Mouse (Mus musculus): ENCODE results near the gene Catsperg1.
"Not testable (repeated sequence)": the region's sequence is repeated elsewhere in the genome, so short reads cannot be mapped to it uniquely, and the experiment has no call there.

The Catsperg1 gene

DNA sequence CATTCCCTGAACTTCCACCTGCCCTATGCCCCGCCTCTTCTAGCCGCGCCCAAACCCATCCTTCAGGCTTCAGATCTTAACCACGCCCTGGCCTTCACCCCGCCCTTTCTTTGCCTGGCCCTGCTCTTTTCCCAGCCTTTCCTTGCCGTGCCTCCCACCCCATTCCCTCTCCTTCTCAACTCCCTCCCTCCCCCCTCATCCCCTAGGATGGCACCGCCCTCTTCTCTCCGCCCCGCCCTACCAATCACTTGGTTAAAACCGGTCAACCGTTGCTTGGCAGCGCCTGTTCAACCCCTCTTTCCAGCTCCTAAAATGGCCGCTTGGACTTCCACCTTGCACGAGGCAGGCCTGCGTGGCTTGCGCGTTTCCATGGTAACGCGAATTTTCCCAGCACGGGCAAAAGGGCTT, at the start of gene Catsperg1:
Gene Catsperg1 (minus strand): TSS at position 361 of the 408 bp plus-strand sequence.
- peak; percentile 65 for DNase-seq (ENCODE audit: low read depth, low spot score)

DNA sequence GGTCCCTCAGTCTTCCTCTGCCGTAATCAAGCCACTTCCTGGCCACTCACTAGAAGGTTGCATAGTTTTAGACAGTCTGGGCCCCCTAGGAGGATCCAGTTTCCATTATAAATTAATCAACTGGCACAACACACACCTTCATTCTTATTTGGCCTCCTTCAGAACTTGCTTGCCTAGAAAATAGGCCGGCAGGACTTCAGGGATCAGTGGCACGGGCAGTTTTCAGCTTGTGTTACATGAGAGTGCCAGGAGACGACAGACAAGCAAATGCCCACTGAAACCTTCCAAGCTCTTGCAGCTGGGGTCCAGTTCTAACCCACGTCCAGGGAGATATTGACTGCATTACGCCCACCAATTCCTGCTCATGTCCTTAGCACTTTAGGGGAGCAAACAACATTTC, 48.3 kb upstream of the Catsperg1 start:
- no peak for DNase-seq (ENCODE audit: low read depth, low spot score)

DNA sequence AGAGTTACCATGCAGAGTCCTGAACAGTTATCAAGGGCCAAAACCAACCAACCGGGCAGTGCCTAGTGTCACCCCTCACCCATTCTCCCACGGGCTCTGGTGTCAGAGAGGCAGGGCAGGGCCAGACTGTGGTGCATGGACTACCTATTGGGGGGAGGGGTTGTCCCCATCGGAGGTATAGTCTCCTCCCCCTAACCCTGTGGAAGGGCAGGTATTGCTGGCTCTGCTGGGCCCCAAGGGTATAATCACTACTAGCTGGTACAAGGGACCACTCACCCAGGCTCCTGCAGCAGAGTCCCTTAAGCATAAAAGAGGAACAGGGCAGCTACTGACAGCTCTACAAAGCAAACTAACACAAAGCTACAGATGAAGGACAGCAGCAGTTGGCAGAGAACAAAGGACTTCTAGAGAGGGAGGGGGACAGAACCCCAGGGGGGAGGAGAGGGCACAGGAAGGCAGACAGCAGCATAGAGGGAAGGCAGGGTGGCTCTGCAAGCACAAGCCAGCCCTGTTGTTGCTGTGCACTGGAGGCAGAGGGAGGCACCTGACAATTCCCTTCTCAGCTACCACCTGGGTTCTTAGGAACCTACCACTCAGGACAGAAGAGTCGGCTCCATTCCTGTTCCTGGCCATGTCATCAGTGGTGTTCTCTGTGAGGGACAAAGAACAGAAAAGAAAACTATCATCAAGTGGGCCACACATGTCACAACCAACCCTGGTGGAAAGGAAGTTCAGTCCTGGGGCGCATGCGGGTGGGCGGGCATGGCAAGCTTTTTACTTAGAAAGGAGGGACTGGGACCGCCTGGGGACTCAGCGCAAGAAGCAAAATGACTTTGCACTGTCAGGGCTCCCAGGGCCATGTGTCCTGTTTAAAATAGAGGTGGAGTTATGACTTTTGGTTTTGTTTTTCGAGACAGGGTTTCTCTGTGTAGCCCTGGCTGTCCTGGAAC, 46.2 kb upstream of the Catsperg1 start:
- DNase-seq (ENCODE audit: low read depth, low spot score), result no peak

DNA sequence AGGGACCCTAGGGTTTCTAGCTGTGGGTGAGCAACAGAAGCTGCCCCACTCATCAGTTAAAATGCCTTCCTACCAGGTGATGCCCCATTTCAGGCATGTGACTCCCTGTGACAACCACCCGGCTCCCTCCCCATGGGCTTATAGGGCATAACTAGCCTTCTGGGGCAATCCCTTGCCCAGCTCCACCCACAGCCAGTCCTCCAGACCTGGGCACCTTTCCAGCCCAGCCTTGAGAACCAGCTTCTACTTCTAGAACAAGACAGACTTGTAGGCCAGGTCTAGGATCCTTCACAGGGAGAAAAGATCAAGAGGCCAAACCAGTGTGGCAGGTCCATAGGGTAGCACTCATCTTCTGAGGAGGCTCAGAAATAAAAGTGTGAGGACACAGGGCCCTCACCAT, 43.5 kb upstream of the Catsperg1 start:
- no peak for DNase-seq (ENCODE audit: low read depth, low spot score)

DNA sequence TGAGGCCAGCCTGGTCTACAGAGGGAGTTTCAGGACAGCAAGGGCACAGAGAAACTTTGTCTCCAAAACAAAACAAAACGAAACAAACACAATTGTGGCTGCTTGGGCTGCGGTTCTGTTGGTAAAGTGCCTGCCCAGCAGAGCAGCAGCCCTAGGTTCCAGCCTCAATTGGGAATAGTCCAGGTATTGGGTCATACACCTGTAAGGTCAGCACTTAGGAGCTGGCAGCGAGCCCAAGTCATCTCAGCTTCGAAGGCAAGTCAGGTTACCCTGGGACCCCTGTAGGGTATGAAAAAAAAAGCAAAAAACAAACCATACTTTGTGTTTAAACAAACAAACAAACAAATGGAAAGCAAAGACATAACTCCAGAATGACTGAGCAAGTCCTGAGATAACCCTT, 42.0 kb upstream of the Catsperg1 start:
- no peak for DNase-seq (ENCODE audit: low read depth, low spot score)

DNA sequence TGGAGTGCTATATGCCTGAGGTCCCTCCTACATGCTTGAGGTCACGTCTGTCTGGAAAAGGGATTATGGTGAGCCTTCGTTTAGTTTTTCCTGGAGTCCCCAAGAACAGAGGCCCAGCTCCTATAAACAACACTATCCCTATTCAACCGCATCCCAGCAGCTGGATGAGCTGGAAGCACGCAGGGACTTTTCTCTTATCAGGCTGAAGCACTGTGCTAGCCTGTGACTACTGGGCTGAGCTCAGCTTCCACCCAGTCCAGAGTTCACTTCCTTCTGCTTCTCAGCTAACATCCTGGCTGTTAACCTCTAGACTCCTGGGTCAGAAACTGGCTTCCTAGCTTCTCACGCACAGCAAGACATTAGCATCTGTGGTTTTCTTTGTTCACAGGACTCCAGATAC, 40.0 kb upstream of the Catsperg1 start:
- no peak for DNase-seq (ENCODE audit: low read depth, low spot score)

DNA sequence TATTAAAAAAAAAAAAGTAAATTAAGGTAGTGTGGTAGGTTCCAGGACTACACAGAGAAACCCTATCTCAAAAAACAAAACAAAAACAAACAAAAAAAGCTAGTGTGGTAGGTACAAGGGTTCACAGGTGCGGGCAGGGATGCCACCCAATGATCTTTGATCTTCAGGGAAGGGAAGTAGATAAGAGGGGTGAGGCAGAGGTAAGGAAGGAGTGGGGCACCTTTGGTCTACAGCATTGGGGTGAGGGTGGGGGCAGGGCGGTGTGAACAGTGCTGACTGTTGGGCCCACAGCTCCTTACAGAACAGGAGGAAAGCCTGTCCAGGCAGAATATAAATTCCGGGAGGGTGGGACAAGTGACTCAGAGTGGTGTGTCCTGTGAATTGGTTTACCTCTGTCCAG, 37.3 kb upstream of the Catsperg1 start:
- no peak for DNase-seq (ENCODE audit: low read depth, low spot score)

DNA sequence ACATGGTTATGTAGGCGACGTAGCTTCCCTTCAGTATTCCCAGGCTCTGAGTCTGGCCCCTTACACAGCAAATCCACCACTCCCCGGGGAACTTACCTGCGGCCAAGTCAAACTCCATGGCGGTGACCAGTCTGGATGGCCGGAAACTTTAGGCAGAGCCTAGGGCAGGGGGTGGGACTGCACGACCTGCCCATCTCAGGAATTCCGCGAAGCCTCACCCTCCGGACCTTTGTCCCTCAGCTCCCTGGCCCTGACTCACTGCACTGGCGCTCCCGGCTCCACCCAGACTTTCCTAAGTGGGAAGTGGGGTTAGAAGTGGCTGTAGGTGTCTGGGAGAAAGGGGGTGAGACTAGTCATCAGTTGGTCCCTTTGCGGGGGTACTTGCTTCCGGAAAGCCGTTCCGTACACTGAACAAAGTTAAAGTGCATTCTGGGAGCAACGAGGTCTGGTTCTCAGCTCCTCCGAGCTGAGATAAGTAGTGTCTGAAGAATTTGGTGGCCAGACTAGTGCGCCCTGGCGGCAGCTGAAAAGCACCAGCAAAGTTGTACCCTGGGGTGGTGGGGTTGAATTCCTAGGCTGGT, 34.5 kb upstream of the Catsperg1 start, which contains the start of gene 2200002D01Rik:
Gene 2200002D01Rik (minus strand): TSS at position 206 of the 581 bp plus-strand sequence.
- DNase-seq (ENCODE audit: low read depth, low spot score), result no peak

DNA sequence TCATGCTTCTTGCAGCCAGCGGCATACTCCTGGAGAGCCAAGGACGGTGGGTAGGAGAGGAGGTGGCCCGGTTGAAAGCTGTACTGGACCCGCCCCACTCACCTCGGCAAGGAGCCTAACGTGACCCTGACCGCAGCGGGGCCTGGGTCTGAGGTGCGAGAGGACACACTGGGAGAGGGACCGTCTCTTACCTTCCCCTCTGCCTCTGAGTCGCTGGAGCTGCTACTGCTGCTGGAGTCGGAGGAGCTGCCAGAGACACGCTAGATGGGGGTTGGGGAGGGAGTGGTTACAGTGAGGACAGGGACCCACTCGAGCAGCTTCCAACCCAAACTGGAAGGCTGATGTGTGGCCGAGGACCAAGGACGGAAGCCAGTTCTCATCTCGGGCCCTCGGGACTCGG, 33.9 kb upstream of the Catsperg1 start:
- no peak for DNase-seq (ENCODE audit: low read depth, low spot score)

DNA sequence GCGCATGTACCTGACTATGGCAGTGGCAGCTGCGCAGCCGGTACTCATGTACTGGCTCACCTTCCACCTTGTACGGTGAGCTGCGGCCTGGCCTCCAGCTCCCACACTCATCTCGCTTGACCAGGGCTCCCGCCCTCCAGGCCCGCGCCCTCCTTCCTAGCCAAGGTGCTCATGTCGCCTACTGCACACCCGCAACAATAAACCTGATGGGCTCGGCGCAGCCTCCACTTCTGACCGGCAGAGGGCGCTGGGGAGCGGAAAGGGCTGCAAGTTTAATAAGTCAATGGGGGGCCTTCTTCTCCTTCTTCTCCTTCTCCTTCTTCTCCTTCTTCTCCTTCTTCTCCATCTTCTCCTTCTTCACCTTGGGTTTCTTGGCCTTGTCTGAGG, 33.5 kb upstream of the Catsperg1 start:
- DNase-seq (ENCODE audit: low read depth, low spot score), result peak; percentile 74

DNA sequence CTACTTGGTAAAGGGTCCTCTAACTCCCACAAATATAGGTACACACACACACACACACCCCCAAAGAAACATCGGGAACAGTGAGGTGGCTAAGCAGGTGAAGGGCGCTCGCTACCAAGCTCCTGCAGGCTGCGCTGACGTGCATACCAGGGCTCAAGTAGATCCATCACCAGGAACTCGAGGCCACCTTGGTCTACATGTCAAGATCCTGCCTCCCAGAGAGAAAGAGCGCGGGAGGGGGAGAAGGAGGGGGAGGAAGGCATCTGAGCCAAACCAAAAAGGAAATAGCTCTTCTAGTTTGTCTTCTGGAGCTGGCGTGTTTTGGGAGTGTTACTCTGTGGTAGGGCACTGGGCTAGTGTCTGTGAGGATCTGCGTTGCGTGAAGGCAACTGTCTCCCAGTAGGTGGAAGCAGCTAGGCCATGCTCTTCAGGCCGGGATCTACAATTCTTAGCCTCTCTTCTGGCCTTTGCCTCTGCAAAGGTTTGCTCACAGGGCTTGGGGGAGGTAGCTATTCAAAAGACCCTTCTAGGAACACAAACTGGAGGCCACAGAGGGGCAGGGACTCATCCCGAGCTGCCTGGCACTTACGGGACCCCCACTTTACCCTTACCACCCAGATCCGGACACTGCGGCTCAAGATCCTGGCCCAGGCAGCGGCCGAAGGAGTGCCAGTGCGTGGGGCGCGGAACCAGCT, 32.9 kb upstream of the Catsperg1 start:
- no peak for DNase-seq (ENCODE audit: low read depth, low spot score)

DNA sequence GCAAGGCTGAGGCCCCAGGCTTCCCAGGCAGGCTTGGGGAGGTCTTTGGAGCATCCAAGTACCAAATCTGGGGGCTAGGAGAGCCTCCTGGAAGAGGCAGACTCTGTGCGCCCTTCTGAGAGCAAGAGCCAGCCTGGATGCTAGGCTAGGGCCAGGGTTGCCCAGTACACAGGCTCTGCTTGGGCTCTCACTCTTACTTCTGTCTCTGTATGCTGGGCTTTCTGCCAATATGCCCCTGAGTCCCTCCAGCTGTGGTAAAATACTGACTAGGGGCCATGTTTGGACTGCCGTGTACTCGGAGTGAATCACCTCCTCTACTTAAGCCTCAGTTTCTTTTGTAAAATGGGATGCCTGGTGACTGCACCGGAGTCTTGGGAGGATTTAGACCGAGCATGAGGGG, 32.2 kb upstream of the Catsperg1 start:
- no peak for DNase-seq (ENCODE audit: low read depth, low spot score)

DNA sequence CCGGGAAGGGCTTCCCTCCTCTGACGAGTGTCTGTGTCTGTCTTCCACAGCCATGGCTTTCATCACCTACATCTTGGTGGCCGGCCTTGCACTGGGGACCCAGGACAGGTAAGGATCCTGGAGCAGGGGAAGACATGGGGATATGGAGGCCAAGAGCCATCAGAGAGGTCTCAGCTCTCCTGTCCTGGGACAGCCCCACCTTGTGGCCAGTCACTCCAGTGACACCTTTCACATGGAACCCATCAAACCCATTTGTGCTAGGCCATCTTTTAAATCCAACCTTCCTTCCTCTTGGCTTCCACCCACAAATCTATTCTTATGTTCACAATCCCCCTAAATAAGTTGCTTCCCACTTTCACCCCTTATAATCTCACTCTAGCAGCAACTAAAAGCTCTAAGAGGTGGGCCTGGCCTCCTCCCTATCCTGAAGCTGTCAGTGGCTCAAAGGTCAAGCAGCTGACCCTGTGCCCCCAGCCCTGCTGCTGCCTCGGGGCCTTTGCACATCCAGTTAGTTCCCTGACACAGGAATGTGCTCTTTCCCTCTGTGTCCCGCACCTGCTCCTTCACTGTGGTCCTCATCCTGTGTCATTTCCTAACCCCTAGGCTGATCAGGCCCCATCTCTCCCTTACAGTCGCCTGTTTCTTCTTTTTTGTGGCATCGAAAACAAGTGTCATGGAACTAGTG, 31.0 kb upstream of the Catsperg1 start:
- DNase-seq (ENCODE audit: low read depth, low spot score), result no peak

DNA sequence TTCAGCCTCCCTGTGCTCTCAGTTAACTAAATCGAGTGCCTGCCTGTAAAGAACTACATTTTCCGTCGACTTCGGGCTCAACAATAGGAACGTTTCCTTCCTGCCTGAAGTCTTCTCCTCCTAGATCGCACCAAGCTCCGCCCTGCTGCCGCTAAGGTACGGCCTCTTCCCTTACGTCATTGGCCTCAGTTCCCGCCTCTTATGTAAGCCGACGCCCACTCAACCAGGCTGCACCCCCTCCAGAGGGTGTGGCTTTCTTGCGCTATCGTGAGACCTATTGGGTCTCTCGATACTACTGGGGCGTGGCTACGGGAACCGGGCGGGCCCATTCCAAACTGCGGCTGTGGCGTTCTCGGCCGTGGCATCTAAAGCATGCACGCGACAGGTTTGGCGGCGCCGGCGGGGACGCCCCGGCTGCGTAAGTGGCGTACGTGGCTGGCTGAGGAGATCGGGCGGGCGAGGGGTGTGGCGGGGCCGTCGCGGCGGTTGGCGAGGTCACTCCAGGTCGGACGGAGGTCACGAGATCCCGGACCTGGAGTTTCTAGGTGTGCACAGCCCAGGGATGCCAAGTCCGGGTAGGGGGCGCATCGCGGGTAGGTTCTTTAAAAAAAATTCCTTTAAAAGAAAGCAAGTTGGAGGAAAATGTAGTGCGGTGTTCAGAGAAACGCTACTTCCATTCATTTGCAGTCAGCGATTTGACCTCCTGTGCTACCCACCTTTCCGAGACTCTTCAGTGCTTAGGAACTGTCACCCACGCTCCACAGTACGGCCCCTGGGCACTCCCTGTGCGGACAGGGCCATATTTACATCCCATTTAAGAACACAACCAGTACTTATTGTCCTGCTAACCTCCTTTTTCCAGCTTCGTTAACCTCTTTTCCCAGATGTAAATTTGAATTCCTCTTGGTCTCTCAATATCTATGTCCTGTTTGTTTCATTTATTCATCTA, 24.5 kb upstream of the Catsperg1 start, which contains the start of gene Yif1b:
Gene Yif1b (plus strand): TSS at position 311 of the 949 bp plus-strand sequence.
- DNase-seq (ENCODE audit: low read depth, low spot score), result peak; percentile 100

DNA sequence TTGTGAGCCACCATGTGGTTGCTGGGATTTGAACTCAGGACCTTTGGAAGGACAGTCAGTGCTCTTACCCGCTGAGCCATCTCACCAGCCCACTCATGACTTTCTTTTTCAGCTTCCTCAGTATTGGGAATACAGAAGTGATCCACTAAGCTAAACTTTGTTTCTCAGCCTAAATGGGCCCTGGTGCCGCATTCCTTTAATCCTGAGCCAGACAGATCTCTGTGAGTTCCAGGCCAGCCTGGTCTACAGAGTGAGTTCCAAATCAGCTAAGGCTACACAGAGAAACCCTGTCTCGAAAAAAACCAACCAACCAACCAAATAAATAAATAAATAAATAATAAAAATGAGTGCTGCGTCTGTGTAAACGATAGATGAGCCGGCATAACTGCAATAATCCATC, 23.8 kb upstream of the Catsperg1 start:
- DNase-seq (ENCODE audit: low read depth, low spot score), result not testable (repeated sequence)

DNA sequence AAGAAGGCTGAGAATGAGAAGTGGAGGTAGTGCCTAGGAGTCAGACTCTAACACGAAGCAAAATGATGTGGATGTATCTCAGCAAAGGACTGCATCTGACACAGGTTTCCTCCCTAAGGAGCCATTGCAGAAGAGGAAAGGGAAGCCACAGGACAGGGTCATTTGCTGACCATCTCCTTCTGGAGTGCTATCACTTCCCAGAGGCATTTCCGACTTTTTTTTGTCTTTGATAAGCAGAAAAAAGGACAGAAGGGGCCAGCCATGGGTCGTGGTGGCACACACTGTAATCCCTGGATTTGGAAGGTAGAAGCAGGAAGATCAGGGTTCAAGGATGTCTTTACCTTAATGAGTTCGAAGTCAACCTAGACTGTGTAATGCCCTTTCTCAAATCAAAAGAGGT, 22.8 kb upstream of the Catsperg1 start:
- no peak for DNase-seq (ENCODE audit: low read depth, low spot score)

DNA sequence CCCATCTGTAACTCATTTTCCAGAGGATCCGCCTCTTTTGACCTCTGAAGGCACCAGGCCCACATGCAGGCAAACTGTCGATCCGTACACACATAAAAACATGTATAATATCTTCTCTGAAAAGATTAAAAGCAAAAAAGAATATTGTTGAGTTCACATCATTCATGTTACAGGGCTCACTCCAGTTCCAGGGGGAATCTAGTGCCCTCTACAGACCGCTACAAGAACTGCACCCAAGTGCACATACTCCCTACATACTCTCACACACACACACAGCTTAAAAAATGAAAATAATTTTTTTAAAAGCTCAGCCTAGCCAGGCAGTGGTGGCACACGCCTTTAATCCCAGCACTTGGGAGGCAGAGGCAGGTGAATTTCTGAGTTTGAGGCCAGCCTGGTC, 20.8 kb upstream of the Catsperg1 start:
- no peak for DNase-seq (ENCODE audit: low read depth, low spot score)

DNA sequence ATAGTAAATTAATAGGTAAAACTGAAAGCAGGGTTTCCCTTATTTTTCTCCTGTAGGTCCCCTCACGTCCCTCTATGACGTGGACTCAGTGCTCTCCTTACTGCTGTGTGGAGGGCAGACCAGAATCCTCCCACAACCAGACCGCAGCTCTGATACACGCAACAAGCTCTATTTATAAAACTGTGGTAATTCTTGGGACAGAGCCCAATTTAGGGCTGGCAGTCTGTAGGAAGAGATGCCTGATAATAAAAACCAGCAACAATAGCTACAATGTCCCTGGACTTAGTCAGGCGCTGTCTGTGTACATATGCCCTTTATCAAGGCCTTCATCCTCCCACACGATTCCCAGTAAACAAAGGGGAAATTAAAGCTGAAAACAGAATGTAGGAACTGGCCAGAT, 19.9 kb upstream of the Catsperg1 start:
- DNase-seq (ENCODE audit: low read depth, low spot score), result peak; percentile 80

DNA sequence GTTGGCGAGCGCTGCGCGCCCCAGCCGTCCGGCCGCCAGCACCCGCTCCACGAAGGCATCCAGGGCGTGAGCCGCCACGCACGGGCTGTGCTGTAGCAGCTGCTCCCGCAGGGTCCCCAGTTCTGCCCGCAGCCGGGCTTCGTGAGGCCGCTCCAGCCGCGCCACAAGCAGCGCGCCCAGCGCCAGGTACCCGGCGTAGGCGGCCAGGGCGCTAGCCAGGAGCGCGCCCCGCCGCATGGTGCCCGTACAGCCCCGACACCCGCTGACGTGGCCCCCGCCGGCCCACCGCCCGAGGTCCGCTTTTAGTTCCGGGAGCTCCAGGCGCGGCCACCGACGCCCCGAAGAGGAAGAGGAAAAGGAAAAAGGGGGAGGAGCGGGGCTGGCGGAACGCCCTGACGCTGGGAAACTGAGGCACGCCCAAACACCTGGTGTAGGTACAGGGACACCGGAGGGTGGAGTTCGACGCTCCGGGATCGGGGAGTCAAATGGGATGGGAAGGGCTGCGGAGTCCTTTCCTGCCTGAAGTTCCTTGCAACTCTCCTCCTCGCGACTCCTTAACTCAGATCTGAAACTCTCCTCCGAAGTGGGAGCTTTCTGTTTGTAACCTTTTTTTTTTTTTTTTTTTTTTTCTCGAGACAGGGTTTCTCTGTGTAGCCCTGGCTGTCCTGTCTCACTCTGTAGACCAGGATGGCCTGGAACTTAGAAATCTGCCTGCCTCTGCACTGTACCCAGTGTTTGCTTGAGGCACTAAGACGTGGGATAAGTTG, 18.6 kb upstream of the Catsperg1 start, which contains the start of gene Kcnk6:
Gene Kcnk6 (minus strand): TSS at position 269 of the 767 bp plus-strand sequence.
- no peak for DNase-seq (ENCODE audit: low read depth, low spot score)

DNA sequence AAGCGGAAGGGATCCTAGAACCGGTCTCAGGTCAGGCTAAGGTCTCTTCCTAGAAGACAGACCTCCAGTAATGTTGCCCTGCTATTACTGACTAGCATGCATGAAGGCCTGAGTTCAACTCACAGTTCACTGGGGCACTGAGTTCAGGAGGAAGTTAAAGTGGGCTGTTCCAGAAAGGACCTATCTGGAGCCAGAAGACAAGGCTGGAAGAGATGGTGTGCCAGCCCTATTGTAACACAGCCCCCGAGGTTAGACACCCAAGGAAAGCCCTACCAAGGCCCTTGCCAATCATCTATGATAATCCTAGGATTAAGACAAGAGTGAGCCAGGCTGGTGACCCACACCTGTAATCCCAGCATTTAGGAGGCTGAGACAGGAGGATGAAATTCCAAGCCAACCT, 17.7 kb upstream of the Catsperg1 start:
- DNase-seq (ENCODE audit: low read depth, low spot score), result no peak

Measured in brain, adult 2 months (tissue).